Mouse (Mus musculus) hindbrain, embryonic 14.5 days (tissue): Measurements from ENCODE around the gene Tmem132d. TPM values are rescaled to one million over a fixed set of nuclear protein-coding genes. Genes with fewer than 3 reads are reported as not detected.

Experiments
- ATAC-seq: fragments of 200-750 bp; cut with Nextera tagmentation; 2 replicates; pipeline ENCODE4 v1.8.0; 2017; ENCODE audit warnings: moderate number of reproducible peaks, mild to moderate bottlenecking, moderate TSS enrichment, moderate library complexity; ENCODE audit not compliant: low FRiP score
- DNase-seq: peaks from one replicate; pipeline ENCODE4 v3.0.0-alpha.2; 2015; ENCODE audit warnings: low spot score
- H3K27ac ChIP-seq: fragments of 300-500 bp; sonication (generic); 2 replicates; pipeline ENCODE4 v1.5.1; 2014; ENCODE audit warnings: mild to moderate bottlenecking, moderate library complexity
- H3K27me3 ChIP-seq: fragments of 300-500 bp; sonication (generic); 2 replicates; pipeline ENCODE4 v1.6.1; 2014; ENCODE audit warnings: mild to moderate bottlenecking, low read length, mixed read lengths; ENCODE audit not compliant: control insufficient read depth, insufficient read depth
- H3K36me3 ChIP-seq: fragments of 300-500 bp; sonication (generic); replicated peaks from 2 replicates; pipeline ENCODE4 v1.6.1; 2014; ENCODE audit not compliant: control insufficient read depth, insufficient read depth
- H3K4me1 ChIP-seq: fragments of 300-500 bp; sonication (generic); replicated peaks from 2 replicates; pipeline ENCODE4 v1.6.1; 2014; ENCODE audit warnings: antibody characterized with exemption, low read length, mixed read lengths; ENCODE audit not compliant: control insufficient read depth, insufficient read depth
- H3K4me2 ChIP-seq: fragments of 300-500 bp; sonication (generic); replicated peaks from 2 replicates; pipeline ENCODE4 v1.6.1; 2014; ENCODE audit warnings: mild to moderate bottlenecking, moderate library complexity
- H3K4me3 ChIP-seq: fragments of 300-500 bp; sonication (generic); replicated peaks from 2 replicates; pipeline ENCODE4 v1.5.1; 2014; ENCODE audit warnings: mild to moderate bottlenecking, low read length
- H3K9ac ChIP-seq: fragments of 300-500 bp; sonication (generic); 2 replicates; pipeline ENCODE4 v1.6.1; 2014
- H3K9me3 ChIP-seq: fragments of 300-500 bp; sonication (generic); 2 replicates; pipeline ENCODE4 v1.6.1; 2016; ENCODE audit warnings: low read length; ENCODE audit not compliant: control insufficient read depth
- WGBS: fragments of 180-500 bp; shearing (Covaris S2); extraction: QIAGEN DNeasy Blood & Tissue Kit; methylation state at CpG from one replicate; pipeline ENCODE4 v1.1.7; 2014; 5-methylcytosine and 5-hydroxymethylcytosine counted together
- polyA plus RNA-seq: library from polyadenylated mRNA; unstranded; fragments of >200 nt; fragmentation: Nextera tagmentation; extraction: Ambion mirVana; gene quantifications from 2 replicates; pipeline ENCODE4 v1.2.1, GENCODE M21; 2014

Gene Tmem132d
- polyA plus RNA-seq, 1 experiment from 2014 or later, result 4.5 TPM

DNA sequence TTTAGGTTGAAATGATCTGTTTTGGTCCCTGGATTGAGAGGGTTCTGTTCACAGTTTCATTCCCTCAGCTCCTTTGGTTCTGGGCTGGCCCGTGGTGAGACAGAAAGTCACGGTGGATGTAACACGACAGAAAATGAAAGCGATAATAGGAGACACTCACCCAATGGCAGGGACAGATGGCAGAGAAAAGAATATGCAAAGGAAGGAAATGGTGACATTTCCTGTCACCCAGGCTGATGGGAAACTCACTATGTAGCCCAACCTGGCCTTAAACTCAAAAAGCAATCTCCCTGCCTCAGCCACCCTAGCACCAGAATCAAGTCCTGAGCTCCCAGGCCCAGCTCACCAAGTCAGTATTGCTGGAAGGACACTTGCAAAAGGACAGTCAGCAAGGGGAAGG lies 11.0 kb upstream of the Tmem132d start:
- Histone ChIP-seq H3K36me3 (no peaks in the 10 kb centered on the region), H3K4me1 (no peaks in the 10 kb centered on the region), H3K27me3 (peaks cover 45% of the 10 kb centered on the region), H3K4me2 (peak overlapping the region; percentile 45), H3K9ac (no peak overlapping the region), H3K27ac (no peak overlapping the region), H3K9me3 (no peaks in the 10 kb centered on the region), H3K4me3 (no peak overlapping the region)
- 38% methylated on average over 4 of the region's 4 CpGs for WGBS
- no peak for ATAC-seq
- no peak for DNase-seq

GRCm38 (mm10) chr5:128441121-128441520 lies 8.2 kb upstream of the Tmem132d start:
- Histone ChIP-seq H3K27ac (no peak overlapping the region), H3K9me3 (no peaks in the 10 kb centered on the region), H3K4me3 (no peak overlapping the region), H3K9ac (no peak overlapping the region), H3K27me3 (peaks cover 52% of the 10 kb centered on the region), H3K36me3 (no peaks in the 10 kb centered on the region), H3K4me2 (no peak overlapping the region), H3K4me1 (no peaks in the 10 kb centered on the region)
- no peak for ATAC-seq
- no peak for DNase-seq
- WGBS, result 5% methylated on average over 5 of the region's 5 CpGs

- Histone ChIP-seq H3K4me2 (no peak overlapping the region), H3K4me1 (no peaks in the 10 kb centered on the region), H3K4me3 (no peak overlapping the region), H3K27me3 (peaks cover 47% of the 10 kb centered on the region), H3K9me3 (no peaks in the 10 kb centered on the region), H3K27ac (no peak overlapping the region), H3K36me3 (no peaks in the 10 kb centered on the region), H3K9ac (no peak overlapping the region)
- ATAC-seq (peak; percentile 51; the same call in 1 of the 2 replicates), DNase-seq (peak; percentile 89)
- 1% methylated on average over 5 of the region's 5 CpGs for WGBS
Observed at GRCm38 (mm10) chr5:128439828-128440227, 7.0 kb upstream of the Tmem132d start.

DNA sequence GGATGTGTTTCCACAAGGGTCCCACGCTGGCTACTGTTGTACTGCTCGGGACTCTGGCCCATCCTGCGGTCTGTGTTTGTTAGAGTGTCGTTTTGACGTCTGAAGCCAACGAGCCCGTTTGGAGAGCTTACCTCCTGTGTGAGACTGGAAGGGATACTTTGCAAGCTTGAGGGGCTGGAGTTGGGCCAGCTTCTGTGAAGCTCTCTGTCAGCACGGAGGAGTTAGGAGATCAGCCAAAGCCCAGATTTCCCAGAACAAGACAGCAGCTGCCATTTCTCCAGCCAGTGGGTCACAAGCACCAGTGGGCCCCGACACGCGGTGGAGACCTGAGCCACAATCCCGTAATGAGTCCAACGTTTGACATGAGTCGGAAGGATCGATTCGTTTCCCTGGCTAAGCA lies 5.2 kb upstream of the Tmem132d start:
- Histone ChIP-seq H3K4me3 (no peak overlapping the region), H3K36me3 (no peaks in the 10 kb centered on the region), H3K27me3 (peaks cover 49% of the 10 kb centered on the region), H3K9ac (no peak overlapping the region), H3K4me2 (no peak overlapping the region), H3K9me3 (no peaks in the 10 kb centered on the region), H3K4me1 (no peaks in the 10 kb centered on the region; the same call in 1 of the 2 replicates), H3K27ac (no peak overlapping the region)
- WGBS, result 69% methylated on average over 16 of the region's 16 CpGs
- DNase-seq (no peak), ATAC-seq (no peak)

GRCm38 (mm10) chr5:128436909-128437308 lies 4.0 kb upstream of the Tmem132d start:
- Histone ChIP-seq H3K27ac (no peak overlapping the region), H3K36me3 (no peaks in the 10 kb centered on the region), H3K27me3 (peaks cover 49% of the 10 kb centered on the region), H3K4me3 (no peak overlapping the region), H3K9me3 (no peaks in the 10 kb centered on the region), H3K9ac (no peak overlapping the region), H3K4me1 (peaks cover 4% of the 10 kb centered on the region; the same call in 1 of the 2 replicates), H3K4me2 (no peak overlapping the region)
- no peak for ATAC-seq
- peak; percentile 82 for DNase-seq
- 19% methylated on average over 9 of the region's 9 CpGs for WGBS

DNA sequence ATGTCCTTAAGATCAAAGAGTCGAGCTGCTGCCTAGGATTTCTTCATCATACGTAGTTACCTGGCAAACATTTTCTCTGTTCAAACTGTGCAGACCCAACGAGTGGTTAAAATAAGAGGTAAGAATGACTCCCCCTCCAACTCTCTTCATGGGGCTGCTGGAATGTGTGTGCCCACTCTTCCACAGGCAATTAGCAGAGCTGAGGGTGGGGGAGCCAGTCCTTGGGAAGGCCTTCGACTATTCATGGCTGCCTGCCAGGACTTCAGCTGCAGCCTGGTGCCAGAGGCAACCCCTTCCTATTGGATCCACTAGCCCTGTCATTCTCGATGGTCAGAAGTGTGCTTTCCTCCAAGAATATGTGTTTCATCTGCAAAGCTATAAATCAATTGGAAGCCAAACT lies 2.8 kb upstream of the Tmem132d start:
- Histone ChIP-seq H3K27ac (no peak overlapping the region), H3K9ac (no peak overlapping the region), H3K36me3 (no peaks in the 10 kb centered on the region), H3K4me1 (peaks cover 4% of the 10 kb centered on the region; the same call in 1 of the 2 replicates), H3K27me3 (peaks cover 50% of the 10 kb centered on the region), H3K4me3 (no peak overlapping the region), H3K9me3 (no peaks in the 10 kb centered on the region), H3K4me2 (no peak overlapping the region)
- ATAC-seq, result no peak; the same call in 1 of the 2 replicates
- peak; percentile 66 for DNase-seq
- WGBS, result 62% methylated on average over 5 of the region's 5 CpGs

DNA sequence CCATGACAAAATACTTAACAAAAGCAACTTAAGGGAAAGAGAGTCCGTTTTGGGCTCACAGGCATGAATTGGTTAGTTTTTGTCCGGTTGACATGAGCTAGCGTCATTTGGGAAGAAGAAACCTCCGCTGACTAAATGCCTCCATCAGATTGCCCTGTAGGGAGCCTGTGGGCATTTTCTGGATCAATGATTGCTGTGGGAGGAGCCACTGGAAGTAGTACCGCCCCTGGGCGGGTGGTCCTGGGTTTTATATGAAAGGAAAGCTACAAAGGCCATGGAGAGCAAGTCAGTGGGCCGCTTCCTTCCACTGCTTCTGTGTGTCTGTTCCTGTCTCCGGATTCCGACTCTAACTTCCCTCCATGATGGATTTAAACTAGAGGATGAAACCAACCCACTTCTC lies 909 bp upstream of the Tmem132d start:
- no peaks in the 10 kb centered on the region for H3K36me3 ChIP-seq
- ATAC-seq, result no peak
- 0 out of 2 replicates have a peak overlapping the region, but pooled peaks have one; percentile 94 for H3K4me2 ChIP-seq
- no peak overlapping the region for H3K9ac ChIP-seq
- DNase-seq, result no peak
- peaks cover 53% of the 10 kb centered on the region for H3K27me3 ChIP-seq
- H3K4me3 ChIP-seq, result no peak overlapping the region
- no peaks in the 10 kb centered on the region for H3K9me3 ChIP-seq
- peaks cover 4% of the 10 kb centered on the region; the same call in 1 of the 2 replicates for H3K4me1 ChIP-seq
- no peak overlapping the region for H3K27ac ChIP-seq
- WGBS, result 26% methylated on average over 9 of the region's 9 CpGs

DNA sequence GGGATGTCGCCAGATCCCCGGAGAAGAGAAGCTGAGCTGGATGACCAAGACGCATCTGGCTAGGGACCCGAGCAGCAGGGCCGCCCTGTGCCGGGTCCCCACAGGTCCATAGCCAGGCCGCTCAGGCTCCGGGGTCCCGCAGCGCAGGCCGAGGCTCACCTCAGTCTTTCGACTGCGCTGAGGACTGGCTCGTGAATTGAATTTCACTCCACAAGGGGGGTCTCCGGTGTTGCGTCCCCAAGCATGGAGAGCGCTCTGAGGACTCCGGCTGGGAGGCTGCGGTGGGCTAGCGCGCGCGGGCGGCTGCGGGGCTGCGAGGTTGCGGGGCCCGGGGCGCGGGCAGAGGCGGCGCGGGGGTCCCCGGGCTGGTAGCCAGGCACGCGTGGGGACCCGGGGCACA lies 455 bp downstream of the Tmem132d start:
- H3K9ac ChIP-seq, result peak overlapping the region; percentile 57
- H3K9me3 ChIP-seq, result no peaks in the 10 kb centered on the region
- no peaks in the 10 kb centered on the region for H3K36me3 ChIP-seq
- DNase-seq, result no peak
- peaks cover 4% of the 10 kb centered on the region; the same call in 1 of the 2 replicates for H3K4me1 ChIP-seq
- H3K27me3 ChIP-seq, result peaks cover 50% of the 10 kb centered on the region
- 1% methylated on average over 36 of the region's 37 CpGs for WGBS
- ATAC-seq, result peak; percentile 17; the same call in 1 of the 2 replicates
- peak overlapping the region; percentile 54 for H3K4me3 ChIP-seq
- H3K4me2 ChIP-seq, result peak overlapping the region; percentile 94
- no peak overlapping the region for H3K27ac ChIP-seq

DNA sequence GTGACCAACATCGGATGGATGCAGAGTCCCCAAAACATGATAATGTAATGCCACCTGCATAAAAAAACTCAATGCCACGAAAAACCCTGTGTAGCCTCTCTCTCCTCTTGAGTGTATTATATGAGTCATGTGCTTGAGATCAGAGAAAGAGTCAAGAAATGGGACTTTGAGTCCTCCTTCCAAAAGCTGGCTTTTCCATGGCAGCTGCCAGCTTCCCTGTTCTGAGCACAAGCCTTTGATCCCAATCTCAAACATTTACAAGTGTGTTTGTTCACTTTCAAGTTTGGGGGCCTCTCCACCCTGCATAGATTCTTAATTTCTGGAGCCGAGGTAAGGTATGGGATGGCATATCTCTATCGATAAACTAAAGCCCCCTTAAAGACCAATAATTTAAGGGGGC lies 8.2 kb downstream of the Tmem132d start:
- ATAC-seq, result no peak
- 89% methylated on average over 4 of the region's 4 CpGs for WGBS

DNA sequence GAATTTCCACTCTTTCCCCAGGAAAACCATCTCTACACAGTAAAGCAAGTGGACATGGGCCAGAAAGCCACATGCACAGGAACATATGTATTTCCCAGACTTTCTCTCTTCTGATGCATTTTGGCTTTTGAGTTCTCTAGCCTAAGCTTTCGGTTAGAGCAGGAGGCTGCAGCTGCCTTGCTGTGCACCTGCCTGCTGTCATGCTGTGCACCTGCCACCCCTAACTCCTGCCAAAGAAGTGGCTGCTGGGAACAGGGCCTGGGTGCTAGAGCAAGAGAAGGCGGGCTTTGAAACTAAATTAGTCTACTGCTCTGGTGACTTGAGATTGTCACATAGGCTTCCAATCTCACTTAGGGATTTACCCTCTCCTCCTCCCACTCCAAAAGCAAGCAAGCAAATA lies 8.7 kb downstream of the Tmem132d start:
- ATAC-seq (no peak), DNase-seq (no peak)
- Histone ChIP-seq H3K27me3 (no peaks in the 10 kb centered on the region), H3K9ac (no peak overlapping the region), H3K4me1 (no peaks in the 10 kb centered on the region), H3K4me3 (no peak overlapping the region), H3K4me2 (no peak overlapping the region), H3K36me3 (no peaks in the 10 kb centered on the region), H3K27ac (no peak overlapping the region), H3K9me3 (no peaks in the 10 kb centered on the region)
- 84% methylated on average over 2 of the region's 2 CpGs for WGBS

More for the DNA sequence above, 8.2 kb downstream of the Tmem132d start:
- Histone ChIP-seq H3K27me3 (no peaks in the 10 kb centered on the region), H3K9me3 (no peaks in the 10 kb centered on the region), H3K4me2 (no peak overlapping the region), H3K4me3 (no peak overlapping the region), H3K36me3 (no peaks in the 10 kb centered on the region), H3K27ac (no peak overlapping the region), H3K9ac (no peak overlapping the region), H3K4me1 (no peaks in the 10 kb centered on the region)
- no peak for DNase-seq
